18 mouse cellular contexts compared by ENCODE assay signal in genomic region chr11:5272066-5272360, GRCm38 (mm10). TPM values are rescaled to one million over a fixed set of nuclear protein-coding genes. Genes with fewer than 3 reads are reported as not detected.
DNase-seq lines count a peak whose midpoint lies in the region; ATAC-seq and TF ChIP-seq lines count a peak whose summit lies in the region.
"Had no signal": no experiment of that assay in that cellular context is flagged by ENCODE, and none has a peak within 500 bp of the region (broad histone marks: within the 10 kb centered on the region; RNA-seq: fewer than 3 reads in every experiment).

No protein-coding gene starts in this region.

- no peak overlapping the region for H3K4me3 ChIP-seq in neural tube, embryonic 11.5 days (ENCODE audit: low read depth, low read length)
- H3K4me3 ChIP-seq in midbrain, embryonic 14.5 days (replicated peaks; ENCODE audit: low read depth, low read length): no peak overlapping the region
- H3K4me3 ChIP-seq in layer of hippocampus, adult 2 months: no peak overlapping the region
- H3K4me3 ChIP-seq: embryonic facial prominence, embryonic 12.5 days; intestine, embryonic 15.5 days; liver, embryonic 12.5 days; lung, embryonic 15.5 days had no signal

- H3K4me1 ChIP-seq in neural tube, embryonic 11.5 days (ENCODE audit: control insufficient read depth, insufficient read depth, low read length): 0 out of 2 replicates have a peak, but pooled peaks cover 3% of the 10 kb centered on the region
- peaks cover 10% of the 10 kb centered on the region for H3K4me1 ChIP-seq in midbrain, embryonic 14.5 days (ENCODE audit: control insufficient read depth, insufficient read depth, low read length)
- H3K4me1 ChIP-seq: liver, embryonic 12.5 days; lung, embryonic 15.5 days had no signal

- H3K27ac ChIP-seq in neural tube, embryonic 11.5 days (ENCODE audit: low read depth, low read length): 0 out of 2 replicates have a peak overlapping the region, but pooled peaks have one; percentile 4
- peak overlapping the region; percentile 68 for H3K27ac ChIP-seq in midbrain, embryonic 14.5 days (replicated peaks; ENCODE audit: low read depth, low read length)
- H3K27ac ChIP-seq in layer of hippocampus, adult 2 months: no peak overlapping the region
- H3K27ac ChIP-seq: intestine, embryonic 15.5 days; liver, embryonic 12.5 days; lung, embryonic 15.5 days had no signal

- no peak for ATAC-seq in neural tube, embryonic 11.5 days (ENCODE audit: insufficient read depth, low FRiP score, low TSS enrichment)
- no peak for ATAC-seq in midbrain, embryonic 14.5 days (ENCODE audit: low FRiP score, low TSS enrichment)
- ATAC-seq: intestine, embryonic 15.5 days; liver, embryonic 12.5 days had no signal

- H3K9ac ChIP-seq in neural tube, embryonic 11.5 days (ENCODE audit: low read length): no peak overlapping the region
- no peak overlapping the region for H3K9ac ChIP-seq in midbrain, embryonic 14.5 days (replicated peaks; ENCODE audit: low read length)
- H3K9ac ChIP-seq: embryonic facial prominence, embryonic 12.5 days; intestine, embryonic 15.5 days; liver, embryonic 12.5 days; lung, embryonic 15.5 days had no signal

- intact Hi-C loops in heart, postnatal 36 days (cut with DNase I): no loop called here
- intact Hi-C loops in left cerebral cortex, postnatal 25 days (cut with DNase I): no loop called here

- 62% methylated on average over 4 of the region's 4 CpGs for WGBS in neural tube, embryonic 11.5 days
- 64% methylated on average over 4 of the region's 4 CpGs for WGBS in midbrain, embryonic 14.5 days

- TF ChIP-seq CTCF in layer of hippocampus, adult 2 months (conservative IDR thresholded peaks at IDR 0.05): no peak

- no peaks in the 10 kb centered on the region for H3K9me3 ChIP-seq in neural tube, embryonic 11.5 days (ENCODE audit: control insufficient read depth, low read length)
- H3K9me3 ChIP-seq in midbrain, embryonic 14.5 days (ENCODE audit: control insufficient read depth, low read length): no peaks in the 10 kb centered on the region
- H3K9me3 ChIP-seq: embryonic facial prominence, embryonic 12.5 days; intestine, embryonic 15.5 days; liver, embryonic 12.5 days; lung, embryonic 15.5 days had no signal

- H3K27me3 ChIP-seq in neural tube, embryonic 11.5 days (ENCODE audit: control insufficient read depth, insufficient read depth, low read length): no peaks in the 10 kb centered on the region
- no peaks in the 10 kb centered on the region for H3K27me3 ChIP-seq in midbrain, embryonic 14.5 days (ENCODE audit: control insufficient read depth, insufficient read depth, low read length)
- H3K27me3 ChIP-seq: embryonic facial prominence, embryonic 12.5 days; intestine, embryonic 15.5 days; liver, embryonic 12.5 days; lung, embryonic 15.5 days had no signal

- H3K36me3 ChIP-seq in neural tube, embryonic 11.5 days (ENCODE audit: control insufficient read depth, insufficient read depth, low read length): no peaks in the 10 kb centered on the region
- H3K36me3 ChIP-seq in midbrain, embryonic 14.5 days (ENCODE audit: control insufficient read depth, insufficient read depth, low read length): no peaks in the 10 kb centered on the region
- H3K36me3 ChIP-seq: embryonic facial prominence, embryonic 12.5 days; intestine, embryonic 15.5 days; liver, embryonic 12.5 days; lung, embryonic 15.5 days had no signal

- no peak overlapping the region for H3K4me2 ChIP-seq in neural tube, embryonic 11.5 days (ENCODE audit: low read depth)
- H3K4me2 ChIP-seq in midbrain, embryonic 14.5 days (ENCODE audit: low read length): no peak overlapping the region
- H3K4me2 ChIP-seq: embryonic facial prominence, embryonic 12.5 days; intestine, embryonic 15.5 days; liver, embryonic 12.5 days; lung, embryonic 15.5 days had no signal

- DNase-seq in heart, adult 11 months: peak; percentile 68
- DNase-seq in heart, postnatal 36 days: no peak
- DNase-seq in neural tube, embryonic 11.5 days (ENCODE audit: low spot score): no peak
- no peak for DNase-seq in neural tube, embryonic 10.5 days (ENCODE audit: extremely low spot score, low spot score)
- DNase-seq in midbrain, embryonic 14.5 days: no peak
- DNase-seq in layer of hippocampus, adult 2 months (ENCODE audit: low spot score in 2 of 2): no peak
- DNase-seq in left cerebral cortex, postnatal 25 days (ENCODE audit: low spot score in 2 of 2): no peak
- no peak for DNase-seq in lung, postnatal 25 days (ENCODE audit: low spot score)
- DNase-seq: cerebellum, adult 11-12 months; kidney, postnatal 25 days; layer of hippocampus, postnatal 36 days; left cerebral cortex, postnatal 4 days; right cerebral cortex, postnatal 4 days; thymus, adult 2 months had no signal

RNA-seq across cellular contexts. Expression of gene Kremen1, which starts 10.7 kb away (rescaled TPM):
- 10 to 100 TPM; 80.7 to 81.9 TPM for total RNA-seq in heart, postnatal 36 days (2021)
- polyA plus RNA-seq in neural tube, embryonic 11.5 days (2014; fragmentation: Nextera tagmentation; extraction: Ambion mirVana): 9.6 and 12.0 TPM in 2 replicates
- polyA plus RNA-seq in midbrain, embryonic 14.5 days (2014; fragmentation: Nextera tagmentation; extraction: Ambion mirVana): 3.5 and 3.8 TPM in 2 replicates
- 10 to 100 TPM; 14.7 to 14.8 TPM for total RNA-seq in layer of hippocampus, adult 2 months (2021)
- total RNA-seq in left cerebral cortex, postnatal 25 days (2021): 10 to 100 TPM; 14.0 to 15.9 TPM

Comparison
In these comparisons a context has a peak if more than half of its experiments do, and no peak if none do; other contexts are left out.
1. RNA of gene Kremen1, which starts 10.7 kb away (total RNA-seq): 80.7 to 81.9 TPM in heart, postnatal 36 days; 14.0 to 15.9 TPM in left cerebral cortex, postnatal 25 days and 14.7 to 14.8 TPM in layer of hippocampus, adult 2 months; every median in the first group is over 4 times any median in the second.